Mouse (Mus musculus) megakaryocyte, embryonic 14.5 days (primary cell): ENCODE measurements at regions not wholly inside any gene's neighbourhood (a gene's known extent, or its start where the extent isn't known, plus 50 kb on each side); places are given as distances from the start of the nearest gene placed in this dataset.

ENCODE experiments used
- FLI1 ChIP-seq: IDR thresholded peaks from 2 replicates; pipeline ENCODE4 v1.6.1; 2012; ENCODE audit warnings: low read length, inconsistent platforms, mixed read lengths
- GATA1 ChIP-seq: IDR thresholded peaks from 3 replicates; pipeline ENCODE4 v1.6.1; 2012; ENCODE audit warnings: mixed read lengths, low read length, inconsistent platforms, borderline replicate concordance

- TF ChIP-seq GATA1 = no peak
- no peak for TF ChIP-seq FLI1
Measured at GRCm38 (mm10) chr12:16383499-16383935, 227.2 kb downstream of the Lpin1 start.
